ENCODE assay signal across 10 mouse cellular contexts in the genomic region with DNA sequence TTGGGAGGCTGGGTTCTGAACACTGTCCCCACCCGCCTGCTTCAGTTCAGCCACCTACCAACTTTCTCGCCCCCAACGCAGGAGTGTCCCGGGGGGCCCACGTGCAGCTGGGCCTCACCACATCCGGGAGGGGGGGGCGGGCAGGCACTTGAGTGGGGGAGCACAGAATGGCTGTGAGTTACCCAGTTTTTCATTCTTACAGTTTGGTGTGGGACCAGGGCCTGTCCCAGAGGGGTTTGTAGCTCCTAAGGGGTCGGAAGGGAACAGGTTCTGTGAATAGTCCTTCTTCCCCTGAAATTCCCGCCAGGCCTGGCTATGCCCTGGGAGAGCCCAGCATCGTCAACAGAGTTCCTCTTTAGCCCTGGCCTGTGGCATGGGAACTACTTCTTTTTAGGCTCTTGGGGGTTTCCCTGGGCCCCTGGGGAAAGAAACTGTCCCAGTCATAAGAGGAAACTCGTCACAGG. TPM values are rescaled to one million over a fixed set of nuclear protein-coding genes. Genes with fewer than 3 reads are reported as not detected.
DNase-seq lines count a peak whose midpoint lies in the region; ATAC-seq and TF ChIP-seq lines count a peak whose summit lies in the region.
"Had no signal": no experiment of that assay in that cellular context is flagged by ENCODE, and none has a peak within 500 bp of the region (broad histone marks: within the 10 kb centered on the region; RNA-seq: fewer than 3 reads in every experiment).

No protein-coding gene starts in this region.

- H3K4me2 ChIP-seq in hindbrain, postnatal 0 days (ENCODE audit: low read depth, low read length) = peak overlapping the region; percentile 82; the same call in 1 of the 2 replicates
- H3K4me2 ChIP-seq in hindbrain, embryonic 11.5 days (replicated peaks; ENCODE audit: low read depth, low read length) = no peak overlapping the region
- peak overlapping the region; percentile 75 for H3K4me2 ChIP-seq in liver, embryonic 15.5 days

- no peaks in the 10 kb centered on the region for H3K9me3 ChIP-seq in hindbrain, postnatal 0 days (ENCODE audit: low read length)
- no peaks in the 10 kb centered on the region for H3K9me3 ChIP-seq in hindbrain, embryonic 11.5 days (ENCODE audit: control insufficient read depth, low read length)
- no peaks in the 10 kb centered on the region for H3K9me3 ChIP-seq in liver, embryonic 15.5 days (replicated peaks)

- H3K9ac ChIP-seq in hindbrain, postnatal 0 days (replicated peaks; ENCODE audit: low read length) = no peak overlapping the region
- no peak overlapping the region for H3K9ac ChIP-seq in hindbrain, embryonic 11.5 days (ENCODE audit: low read depth, low read length)
- H3K9ac ChIP-seq in liver, embryonic 15.5 days = no peak overlapping the region

- H3K36me3 ChIP-seq in hindbrain, postnatal 0 days (ENCODE audit: insufficient read depth, low read length) = no peaks in the 10 kb centered on the region
- no peaks in the 10 kb centered on the region for H3K36me3 ChIP-seq in hindbrain, embryonic 11.5 days (ENCODE audit: control insufficient read depth, insufficient read depth, low read length)
- H3K36me3 ChIP-seq in liver, embryonic 15.5 days (replicated peaks) = no peaks in the 10 kb centered on the region

- TF ChIP-seq CTCF in hindbrain, postnatal 0 days (IDR thresholded peaks at IDR 0.05; ENCODE audit: low read depth) = no peak

- H3K27ac ChIP-seq in hindbrain, postnatal 0 days = no peak overlapping the region
- no peak overlapping the region for H3K27ac ChIP-seq in hindbrain, embryonic 11.5 days (ENCODE audit: low read depth, low read length)
- H3K27ac ChIP-seq in liver, embryonic 15.5 days (replicated peaks) = no peak overlapping the region

- no peak overlapping the region for H3K4me3 ChIP-seq in hindbrain, postnatal 0 days (ENCODE audit: low read length)
- no peak overlapping the region for H3K4me3 ChIP-seq in hindbrain, embryonic 11.5 days (ENCODE audit: low read depth, low read length)
- no peak overlapping the region for H3K4me3 ChIP-seq in liver, embryonic 15.5 days (replicated peaks)

- 49% methylated on average over 11 of the region's 11 CpGs for WGBS in hindbrain, postnatal 0 days
- 54% methylated on average over 11 of the region's 11 CpGs for WGBS in hindbrain, embryonic 11.5 days
- 12% methylated on average over 11 of the region's 11 CpGs for WGBS in liver, embryonic 15.5 days (ENCODE audit: insufficient replicate concordance)

- peaks cover 12% of the 10 kb centered on the region for H3K4me1 ChIP-seq in hindbrain, postnatal 0 days (ENCODE audit: insufficient read depth, low read length)
- no peaks in the 10 kb centered on the region for H3K4me1 ChIP-seq in hindbrain, embryonic 11.5 days (replicated peaks; ENCODE audit: control insufficient read depth, insufficient read depth, low read length)
- peaks cover 50% of the 10 kb centered on the region for H3K4me1 ChIP-seq in liver, embryonic 15.5 days (replicated peaks)

- H3K27me3 ChIP-seq in hindbrain, postnatal 0 days (ENCODE audit: insufficient read depth, low read length) = peaks cover 4% of the 10 kb centered on the region
- H3K27me3 ChIP-seq in hindbrain, embryonic 11.5 days (ENCODE audit: control insufficient read depth, insufficient read depth, low read length) = peaks cover 29% of the 10 kb centered on the region
- H3K27me3 ChIP-seq in liver, embryonic 15.5 days = peaks cover 56% of the 10 kb centered on the region

- no peak for ATAC-seq in hindbrain, postnatal 0 days
- no peak for ATAC-seq in hindbrain, embryonic 11.5 days (ENCODE audit: low FRiP score)
- ATAC-seq in liver, embryonic 15.5 days (ENCODE audit: insufficient read depth) = no peak

- DNase-seq in hindbrain, postnatal 0 days (ENCODE audit: low spot score) = no peak
- no peak for DNase-seq in hindbrain, embryonic 11.5 days (ENCODE audit: low spot score)
- peak; percentile 77 for DNase-seq in T-cell, adult 2 months (ENCODE audit: low spot score)
- DNase-seq in spleen, postnatal 4 days (ENCODE audit: low spot score in 2 of 2) = peak; percentile 72 to 80
- DNase-seq in ovary, adult 18-20 months (ENCODE audit: low spot score) = no peak
- no peak for DNase-seq in embryo, embryonic 11 days
- DNase-seq in cerebellum, adult 18-20 months = no peak

RNA-seq across cellular contexts. Expression of a gene that starts 0.8 kb away (rescaled TPM):
- total RNA-seq in hindbrain, postnatal 0 days (2014; rRNA removed) = 8.7 and 14.3 TPM in 2 replicates
- polyA plus RNA-seq in hindbrain, postnatal 0 days (2015; fragmentation: Nextera tagmentation; extraction: Ambion mirVana) = 19.4 and 19.9 TPM in 2 replicates
- polyA plus RNA-seq in hindbrain, embryonic 11.5 days (2014; fragmentation: Nextera tagmentation; extraction: Ambion mirVana) = 4.9 and 5.5 TPM in 2 replicates
- 2.6 and 2.9 TPM in 2 replicates for polyA plus RNA-seq in liver, embryonic 15.5 days (2015; fragmentation: Nextera tagmentation; extraction: Ambion mirVana)

RNA-seq across cellular contexts. Expression of a gene that starts 3.3 kb away (rescaled TPM):
- not detected in 2 replicates for total RNA-seq in hindbrain, postnatal 0 days (2014; rRNA removed)
- polyA plus RNA-seq in hindbrain, postnatal 0 days (2015; fragmentation: Nextera tagmentation; extraction: Ambion mirVana) = not detected in 2 replicates
- polyA plus RNA-seq in hindbrain, embryonic 11.5 days (2014; fragmentation: Nextera tagmentation; extraction: Ambion mirVana) = not detected in 2 replicates
- 0.03 TPM in 1 of 2 replicates, not detected in the other for polyA plus RNA-seq in liver, embryonic 15.5 days (2015; fragmentation: Nextera tagmentation; extraction: Ambion mirVana)
- total RNA-seq: left cerebral cortex, postnatal 10 days had no signal
- polyA plus RNA-seq: stomach, embryonic 14.5 days had no signal

RNA-seq across cellular contexts. Expression of a gene that starts 27.9 kb away (rescaled TPM):
- 0.47 and 0.99 TPM in 2 replicates for total RNA-seq in hindbrain, postnatal 0 days (2014; rRNA removed)
- polyA plus RNA-seq in hindbrain, postnatal 0 days (2015; fragmentation: Nextera tagmentation; extraction: Ambion mirVana) = 0.89 and 1.1 TPM in 2 replicates
- 2.7 and 3.5 TPM in 2 replicates for polyA plus RNA-seq in hindbrain, embryonic 11.5 days (2014; fragmentation: Nextera tagmentation; extraction: Ambion mirVana)
- polyA plus RNA-seq in liver, embryonic 15.5 days (2015; fragmentation: Nextera tagmentation; extraction: Ambion mirVana) = 21.7 and 24.0 TPM in 2 replicates

Comparison
In these comparisons a context has a peak if more than half of its experiments do, and no peak if none do; other contexts are left out.
1. DNase-seq: peak in T-cell, adult 2 months (single experiment) and spleen, postnatal 4 days (2 of 2); none in hindbrain, postnatal 0 days (single experiment), hindbrain, embryonic 11.5 days (single experiment), ovary, adult 18-20 months (single experiment), embryo, embryonic 11 days (single experiment) and cerebellum, adult 18-20 months (0 of 2).